Mouse (Mus musculus): ENCODE data around the gene Dpf1. TPM values are rescaled to one million over a fixed set of nuclear protein-coding genes. Genes with fewer than 3 reads are reported as not detected.

Gene Dpf1
- polyA plus RNA-seq, 1 experiment from 2014 or later = 2.0 TPM

GRCm38 (mm10) chr7:29355406-29355805, 51.7 kb downstream of the Dpf1 start:
- ATAC-seq (replicated peaks; ENCODE audit: extremely low read depth, insufficient read depth, low FRiP score) = no peak
- no peaks in the 10 kb centered on the region; the same call in 1 of the 2 replicates for H3K36me3 ChIP-seq (ENCODE audit: control insufficient read depth, insufficient read depth)
- 83% methylated on average over 8 of the region's 8 CpGs for WGBS
- H3K4me2 ChIP-seq (ENCODE audit: low read depth, low read length) = no peak overlapping the region
- no peaks in the 10 kb centered on the region for H3K4me1 ChIP-seq (ENCODE audit: control insufficient read depth, insufficient read depth, low read length)
- no peak overlapping the region for H3K4me3 ChIP-seq (ENCODE audit: low read length)
- H3K27me3 ChIP-seq (ENCODE audit: control insufficient read depth, insufficient read depth, low read length) = no peaks in the 10 kb centered on the region
- H3K9ac ChIP-seq (ENCODE audit: low read length) = no peak overlapping the region
- no peak overlapping the region for H3K27ac ChIP-seq (ENCODE audit: low read length)
- H3K9me3 ChIP-seq (replicated peaks; ENCODE audit: control insufficient read depth, low read length) = no peaks in the 10 kb centered on the region

- peaks cover 4% of the 10 kb centered on the region for H3K36me3 ChIP-seq (ENCODE audit: control insufficient read depth, insufficient read depth)
- H3K27me3 ChIP-seq (ENCODE audit: control insufficient read depth, insufficient read depth, low read length) = no peaks in the 10 kb centered on the region
- H3K4me1 ChIP-seq (ENCODE audit: control insufficient read depth, insufficient read depth, low read length) = no peaks in the 10 kb centered on the region
- ATAC-seq (replicated peaks; ENCODE audit: extremely low read depth, insufficient read depth, low FRiP score) = no peak
- H3K4me2 ChIP-seq (ENCODE audit: low read depth, low read length) = no peak overlapping the region
- H3K27ac ChIP-seq (ENCODE audit: low read length) = no peak overlapping the region
- no peaks in the 10 kb centered on the region for H3K9me3 ChIP-seq (replicated peaks; ENCODE audit: control insufficient read depth, low read length)
- no peak overlapping the region for H3K9ac ChIP-seq (ENCODE audit: low read length)
- no peak overlapping the region for H3K4me3 ChIP-seq (ENCODE audit: low read length)
- 93% methylated on average over 13 of the region's 13 CpGs for WGBS
These were observed 57.7 kb downstream of the Dpf1 start for GRCm38 (mm10) chr7:29361497-29361896.

GRCm38 (mm10) chr7:29364052-29364451, 60.3 kb downstream of the Dpf1 start:
- ATAC-seq (replicated peaks; ENCODE audit: extremely low read depth, insufficient read depth, low FRiP score) = no peak
- H3K27ac ChIP-seq (ENCODE audit: low read length) = no peak overlapping the region
- H3K4me2 ChIP-seq (ENCODE audit: low read depth, low read length) = no peak overlapping the region
- 26% methylated on average over 4 of the region's 4 CpGs for WGBS
- H3K36me3 ChIP-seq (ENCODE audit: control insufficient read depth, insufficient read depth) = peaks cover 4% of the 10 kb centered on the region
- H3K9me3 ChIP-seq (replicated peaks; ENCODE audit: control insufficient read depth, low read length) = no peaks in the 10 kb centered on the region
- H3K4me3 ChIP-seq (ENCODE audit: low read length) = no peak overlapping the region
- peaks cover 2% of the 10 kb centered on the region; the same call in 1 of the 2 replicates for H3K27me3 ChIP-seq (ENCODE audit: control insufficient read depth, insufficient read depth, low read length)
- H3K9ac ChIP-seq (ENCODE audit: low read length) = no peak overlapping the region
- H3K4me1 ChIP-seq (ENCODE audit: control insufficient read depth, insufficient read depth, low read length) = no peaks in the 10 kb centered on the region

- Histone ChIP-seq H3K27me3 (ENCODE audit: control insufficient read depth, insufficient read depth, low read length) (peaks cover 2% of the 10 kb centered on the region; the same call in 1 of the 2 replicates), H3K4me2 (ENCODE audit: low read depth, low read length) (no peak overlapping the region), H3K9ac (ENCODE audit: low read length) (no peak overlapping the region), H3K4me1 (ENCODE audit: control insufficient read depth, insufficient read depth, low read length) (no peaks in the 10 kb centered on the region), H3K9me3 (replicated peaks; ENCODE audit: control insufficient read depth, low read length) (no peaks in the 10 kb centered on the region), H3K27ac (ENCODE audit: low read length) (no peak overlapping the region), H3K4me3 (ENCODE audit: low read length) (no peak overlapping the region), H3K36me3 (ENCODE audit: control insufficient read depth, insufficient read depth) (peaks cover 4% of the 10 kb centered on the region)
- 81% methylated on average over 13 of the region's 13 CpGs for WGBS
- ATAC-seq (replicated peaks; ENCODE audit: extremely low read depth, insufficient read depth, low FRiP score) = no peak
These were observed 63.6 kb downstream of the Dpf1 start for GRCm38 (mm10) chr7:29367166-29368003.

Other genes with a start within 250 kb of the Dpf1 start
- 0.22 and 0.29 TPM in 2 replicates for gene Ryr1, start 178.8 kb upstream of the Dpf1 start, polyA plus RNA-seq (2015; fragmentation: Nextera tagmentation; extraction: Ambion mirVana)
- 0.38 and 0.81 TPM in 2 replicates for gene Rasgrp4, start 169.1 kb upstream of the Dpf1 start, polyA plus RNA-seq (2015; fragmentation: Nextera tagmentation; extraction: Ambion mirVana)
- 17.3 and 18.8 TPM in 2 replicates for gene Fam98c, start 147.7 kb upstream of the Dpf1 start, polyA plus RNA-seq (2015; fragmentation: Nextera tagmentation; extraction: Ambion mirVana)
- 0.14 and 0.59 TPM in 2 replicates for gene Ggn, start 133.7 kb upstream of the Dpf1 start, polyA plus RNA-seq (2015; fragmentation: Nextera tagmentation; extraction: Ambion mirVana)
- 1.2 and 2.0 TPM in 2 replicates for gene Spred3, start 133.5 kb upstream of the Dpf1 start, polyA plus RNA-seq (2015; fragmentation: Nextera tagmentation; extraction: Ambion mirVana)
- gene Psmd8, start 123.2 kb upstream of the Dpf1 start, polyA plus RNA-seq (2015; fragmentation: Nextera tagmentation; extraction: Ambion mirVana) = 218 and 225 TPM in 2 replicates
- gene Catsperg1, start 89.9 kb upstream of the Dpf1 start, polyA plus RNA-seq (2015; fragmentation: Nextera tagmentation; extraction: Ambion mirVana) = 0.09 and 0.45 TPM in 2 replicates
- gene Kcnk6, start 71.4 kb upstream of the Dpf1 start, polyA plus RNA-seq (2015; fragmentation: Nextera tagmentation; extraction: Ambion mirVana) = 2.1 TPM in 2 replicates
- 116 and 125 TPM in 2 replicates for gene Yif1b, start 65.6 kb upstream of the Dpf1 start, polyA plus RNA-seq (2015; fragmentation: Nextera tagmentation; extraction: Ambion mirVana)
- gene 2200002D01Rik, start 55.5 kb upstream of the Dpf1 start, polyA plus RNA-seq (2015; fragmentation: Nextera tagmentation; extraction: Ambion mirVana) = 7.6 and 10.3 TPM in 2 replicates
- 114 and 116 TPM in 2 replicates for gene Spint2, start 22.0 kb upstream of the Dpf1 start, polyA plus RNA-seq (2015; fragmentation: Nextera tagmentation; extraction: Ambion mirVana)
- gene Ppp1r14a, start 14.6 kb upstream of the Dpf1 start, polyA plus RNA-seq (2015; fragmentation: Nextera tagmentation; extraction: Ambion mirVana) = 14.2 and 25.4 TPM in 2 replicates
- gene Sipa1l3, start 214.7 kb downstream of the Dpf1 start, polyA plus RNA-seq (2015; fragmentation: Nextera tagmentation; extraction: Ambion mirVana) = 5.8 TPM in 2 replicates